Mouse (Mus musculus): Measurements from ENCODE around the gene Man2a1. TPM values are rescaled to one million over a fixed set of nuclear protein-coding genes. Genes with fewer than 3 reads are reported as not detected.

The Man2a1 gene
- polyA plus RNA-seq, 1 experiment from 2014 or later = 4.1 TPM

DNA sequence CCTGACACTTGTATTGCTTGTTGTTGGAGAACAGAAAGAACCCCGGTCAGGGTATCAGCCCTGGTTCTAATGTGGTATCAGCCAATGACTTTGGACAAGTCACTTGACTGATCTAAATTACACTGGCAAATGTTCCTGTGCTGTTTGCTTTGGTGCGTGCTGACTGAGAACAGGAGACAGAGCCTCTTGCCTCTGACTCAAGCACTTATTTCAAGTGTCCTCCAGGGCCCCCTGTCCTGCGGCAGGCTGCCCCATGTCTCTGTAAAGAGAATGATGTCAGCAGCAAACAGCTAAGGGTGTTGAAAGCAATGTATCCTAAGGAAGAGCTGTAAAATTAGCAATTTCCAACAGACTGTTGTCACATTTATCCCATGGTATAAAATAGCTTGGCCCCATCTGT, 188.6 kb downstream of the Man2a1 start:
- Histone ChIP-seq H3K4me3 (ENCODE audit: low read depth, low read length) (no peak overlapping the region), H3K27ac (ENCODE audit: low read depth, low read length) (no peak overlapping the region), H3K27me3 (ENCODE audit: control insufficient read depth, insufficient read depth, low read length) (no peaks in the 10 kb centered on the region; the same call in 1 of the 2 replicates), H3K9ac (ENCODE audit: low read depth, low read length) (no peak overlapping the region), H3K36me3 (ENCODE audit: control insufficient read depth, insufficient read depth, low read length) (no peaks in the 10 kb centered on the region), H3K9me3 (replicated peaks; ENCODE audit: control insufficient read depth, low read length) (no peaks in the 10 kb centered on the region), H3K4me2 (no peak overlapping the region), H3K4me1 (ENCODE audit: control insufficient read depth, insufficient read depth, low read length) (peaks cover 5% of the 10 kb centered on the region; the same call in 1 of the 2 replicates)
- ATAC-seq (replicated peaks; ENCODE audit: insufficient number of reproducible peaks, low FRiP score, low TSS enrichment) = no peak
- WGBS (ENCODE audit: insufficient replicate concordance) = 36% methylated on average over 3 of the region's 3 CpGs

DNA sequence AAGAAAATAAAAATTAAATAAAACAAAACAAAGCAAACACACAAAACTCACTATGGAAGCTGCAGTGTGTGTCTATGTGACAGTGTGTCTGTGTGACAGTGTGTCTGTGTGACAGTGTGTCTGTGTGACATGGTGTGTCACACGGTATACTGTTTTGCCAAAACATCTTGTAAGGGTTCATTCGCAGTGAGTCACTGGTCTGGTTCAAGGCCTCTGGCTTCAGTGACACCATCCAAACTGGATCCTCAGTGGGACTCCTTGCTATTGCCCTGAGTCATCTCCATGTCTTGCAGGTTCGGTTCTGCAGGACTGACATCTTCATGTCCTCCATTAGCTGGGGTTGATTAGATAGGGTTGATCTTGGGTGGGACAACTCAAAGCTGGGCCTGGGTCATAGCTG, 191.5 kb downstream of the Man2a1 start:
- Histone ChIP-seq H3K9ac (ENCODE audit: low read depth, low read length) (no peak overlapping the region), H3K27ac (ENCODE audit: low read depth, low read length) (no peak overlapping the region), H3K4me3 (ENCODE audit: low read depth, low read length) (no peak overlapping the region), H3K4me1 (ENCODE audit: control insufficient read depth, insufficient read depth, low read length) (peaks cover 5% of the 10 kb centered on the region; the same call in 1 of the 2 replicates), H3K4me2 (no peak overlapping the region), H3K36me3 (ENCODE audit: control insufficient read depth, insufficient read depth, low read length) (no peaks in the 10 kb centered on the region), H3K27me3 (ENCODE audit: control insufficient read depth, insufficient read depth, low read length) (no peaks in the 10 kb centered on the region), H3K9me3 (replicated peaks; ENCODE audit: control insufficient read depth, low read length) (no peaks in the 10 kb centered on the region)
- WGBS (ENCODE audit: insufficient replicate concordance) = 73% methylated on average over 3 of the region's 3 CpGs
- ATAC-seq (replicated peaks; ENCODE audit: insufficient number of reproducible peaks, low FRiP score, low TSS enrichment) = no peak

DNA sequence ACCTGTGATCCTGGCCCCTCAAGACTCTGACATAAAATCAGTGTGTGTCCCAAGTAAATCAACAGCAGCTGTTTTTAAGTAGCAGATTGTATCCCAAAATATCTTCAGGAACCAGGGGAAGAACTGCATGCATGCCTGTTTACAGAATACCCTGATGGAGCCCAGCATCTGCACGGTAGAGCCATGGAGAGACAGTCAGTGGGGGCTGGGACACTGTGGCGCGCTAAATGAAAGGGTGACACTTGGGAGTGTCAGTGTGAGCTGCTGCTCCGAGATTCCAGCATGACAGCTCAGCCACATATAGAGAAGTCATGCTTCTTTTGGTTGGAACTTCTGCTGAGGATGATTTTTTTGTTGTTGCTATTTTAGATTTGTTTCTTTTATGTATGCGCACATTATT, 192.1 kb downstream of the Man2a1 start:
- H3K27ac ChIP-seq (ENCODE audit: low read depth, low read length) = no peak overlapping the region
- ATAC-seq (replicated peaks; ENCODE audit: insufficient number of reproducible peaks, low FRiP score, low TSS enrichment) = no peak
- 56% methylated on average over 5 of the region's 5 CpGs for WGBS (ENCODE audit: insufficient replicate concordance)

DNA sequence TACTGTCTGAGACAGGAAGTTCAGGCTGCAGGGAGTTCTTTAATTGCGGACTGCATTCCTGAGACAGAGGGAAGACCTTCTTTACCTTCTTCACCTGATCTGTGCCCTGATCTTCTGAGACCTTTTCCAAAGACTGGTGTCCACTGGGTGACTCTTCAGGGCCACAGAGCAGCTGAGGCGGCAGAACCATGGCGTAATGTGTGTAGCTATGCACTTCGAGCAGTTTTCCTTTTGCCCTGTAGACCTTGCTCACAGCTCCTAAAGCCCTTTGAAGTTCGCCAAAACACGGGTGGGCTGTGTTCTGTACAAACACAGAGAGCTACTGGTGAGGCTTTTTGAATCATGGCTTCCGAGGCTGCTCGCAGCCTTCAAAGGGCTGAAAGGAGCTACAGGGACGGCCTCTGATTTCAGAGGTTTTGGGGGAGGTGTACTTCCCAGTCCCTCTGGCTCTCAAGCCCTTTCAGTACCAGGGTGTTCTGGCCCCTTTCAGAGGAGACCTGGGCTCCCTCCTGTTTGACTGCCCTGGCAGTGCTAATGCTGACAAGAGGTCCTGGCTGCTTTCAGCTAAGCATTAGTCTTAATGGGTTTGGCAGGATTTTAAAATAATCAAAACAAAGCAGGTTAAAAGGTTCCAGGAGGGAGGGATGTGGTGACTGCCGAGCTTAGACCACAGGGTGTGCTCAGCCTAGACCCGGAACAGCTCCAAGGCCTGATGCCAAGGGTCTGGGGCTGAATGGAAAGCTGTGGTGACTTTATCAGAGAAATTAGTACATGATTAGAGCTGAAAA, 201.8 kb downstream of the Man2a1 start:
- no peak overlapping the region for H3K4me2 ChIP-seq
- H3K4me3 ChIP-seq (ENCODE audit: low read depth, low read length) = no peak overlapping the region
- ATAC-seq (replicated peaks; ENCODE audit: insufficient number of reproducible peaks, low FRiP score, low TSS enrichment) = no peak
- WGBS (ENCODE audit: insufficient replicate concordance) = 40% methylated on average over 11 of the region's 11 CpGs
- H3K36me3 ChIP-seq (ENCODE audit: control insufficient read depth, insufficient read depth, low read length) = no peaks in the 10 kb centered on the region
- no peak overlapping the region for H3K9ac ChIP-seq (ENCODE audit: low read depth, low read length)
- H3K4me1 ChIP-seq (ENCODE audit: control insufficient read depth, insufficient read depth, low read length) = no peaks in the 10 kb centered on the region
- peaks cover 3% of the 10 kb centered on the region; the same call in 1 of the 2 replicates for H3K27me3 ChIP-seq (ENCODE audit: control insufficient read depth, insufficient read depth, low read length)
- no peaks in the 10 kb centered on the region for H3K9me3 ChIP-seq (replicated peaks; ENCODE audit: control insufficient read depth, low read length)
- H3K27ac ChIP-seq (ENCODE audit: low read depth, low read length) = no peak overlapping the region

More for the DNA sequence above, 192.1 kb downstream of the Man2a1 start:
- peaks cover 5% of the 10 kb centered on the region; the same call in 1 of the 2 replicates for H3K4me1 ChIP-seq (ENCODE audit: control insufficient read depth, insufficient read depth, low read length)
- no peaks in the 10 kb centered on the region for H3K27me3 ChIP-seq (ENCODE audit: control insufficient read depth, insufficient read depth, low read length)
- H3K4me3 ChIP-seq (ENCODE audit: low read depth, low read length) = no peak overlapping the region
- no peaks in the 10 kb centered on the region for H3K36me3 ChIP-seq (ENCODE audit: control insufficient read depth, insufficient read depth, low read length)
- no peaks in the 10 kb centered on the region for H3K9me3 ChIP-seq (replicated peaks; ENCODE audit: control insufficient read depth, low read length)
- H3K9ac ChIP-seq (ENCODE audit: low read depth, low read length) = no peak overlapping the region
- no peak overlapping the region for H3K4me2 ChIP-seq

DNA sequence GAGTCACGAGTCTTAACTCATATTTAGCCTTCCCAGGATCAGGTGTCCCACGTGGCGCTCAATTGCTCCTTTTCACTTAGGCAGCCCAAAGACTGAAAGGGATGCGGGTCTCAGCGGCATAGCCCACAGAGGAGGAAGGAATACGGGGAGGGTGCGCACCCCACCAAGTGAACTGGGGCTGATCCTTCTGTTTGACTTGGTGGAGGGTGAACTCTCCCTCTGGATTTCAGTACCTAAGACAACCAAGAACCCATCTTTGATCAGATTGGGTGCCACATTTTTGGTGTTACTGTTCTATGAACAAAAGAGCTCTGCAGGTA, 202.4 kb downstream of the Man2a1 start:
- Histone ChIP-seq H3K9ac (ENCODE audit: low read depth, low read length) (no peak overlapping the region), H3K27ac (ENCODE audit: low read depth, low read length) (no peak overlapping the region), H3K9me3 (replicated peaks; ENCODE audit: control insufficient read depth, low read length) (no peaks in the 10 kb centered on the region), H3K36me3 (ENCODE audit: control insufficient read depth, insufficient read depth, low read length) (no peaks in the 10 kb centered on the region), H3K27me3 (ENCODE audit: control insufficient read depth, insufficient read depth, low read length) (peaks cover 6% of the 10 kb centered on the region; the same call in 1 of the 2 replicates), H3K4me3 (ENCODE audit: low read depth, low read length) (no peak overlapping the region), H3K4me2 (no peak overlapping the region), H3K4me1 (ENCODE audit: control insufficient read depth, insufficient read depth, low read length) (no peaks in the 10 kb centered on the region)
- ATAC-seq (replicated peaks; ENCODE audit: insufficient number of reproducible peaks, low FRiP score, low TSS enrichment) = no peak
- 58% methylated on average over 7 of the region's 7 CpGs for WGBS (ENCODE audit: insufficient replicate concordance)

Other genes starting within 250 kb of the Man2a1 start
- not detected in 2 replicates for gene 4930583I09Rik, start 235.3 kb downstream of the Man2a1 start, polyA plus RNA-seq (2014; fragmentation: Nextera tagmentation; extraction: Ambion mirVana)